Mouse (Mus musculus) testis, adult 2 months (tissue): ENCODE measurements at regions not wholly inside any gene's neighbourhood (a gene's known extent, or its start where the extent isn't known, plus 50 kb on each side); places are given as distances from the start of the nearest gene placed in this dataset.
"Not testable (repeated sequence)": the region's sequence is repeated elsewhere in the genome, so short reads cannot be mapped to it uniquely, and the experiment has no call there.

Source experiments
- H3K27ac ChIP-seq: fragments of 200-500 bp; 2 replicates; pipeline ENCODE4 v1.5.1; 2012; ENCODE audit warnings: low read depth, low read length; ENCODE audit not compliant: control insufficient read depth, insufficient read depth
- H3K27me3 ChIP-seq: fragments of 200-500 bp; 2 replicates; pipeline ENCODE4 v1.6.1; 2012; ENCODE audit warnings: mild to moderate bottlenecking, low read length, moderate library complexity; ENCODE audit not compliant: control insufficient read depth, insufficient read depth
- H3K36me3 ChIP-seq: fragments of 200-500 bp; 2 replicates; pipeline ENCODE4 v1.6.1; 2012; ENCODE audit warnings: mild to moderate bottlenecking, low read length; ENCODE audit not compliant: control insufficient read depth, insufficient read depth
- H3K4me1 ChIP-seq: fragments of 200-500 bp; 2 replicates; pipeline ENCODE4 v1.6.1; 2012; ENCODE audit warnings: low read length; ENCODE audit not compliant: control insufficient read depth, insufficient read depth
- H3K4me3 ChIP-seq: fragments of 200-500 bp; 2 replicates; pipeline ENCODE4 v1.5.1; 2012; ENCODE audit warnings: low read depth, mild to moderate bottlenecking, low read length, moderate library complexity, mixed read lengths; ENCODE audit not compliant: control insufficient read depth
- CTCF ChIP-seq: fragments of 200-500 bp; IDR thresholded peaks from 2 replicates; pipeline ENCODE4 v1.5.1; 2012; ENCODE audit warnings: low read depth, mild to moderate bottlenecking, inconsistent platforms, low read length, moderate library complexity; ENCODE audit not compliant: control insufficient read depth, insufficient read depth, insufficient replicate concordance
- POLR2A ChIP-seq: fragments of 200-500 bp; IDR thresholded peaks from 2 replicates; pipeline ENCODE4 v1.6.1; 2012; ENCODE audit warnings: low read depth, mild to moderate bottlenecking, inconsistent platforms, low read length, moderate library complexity; ENCODE audit not compliant: control insufficient read depth

DNA sequence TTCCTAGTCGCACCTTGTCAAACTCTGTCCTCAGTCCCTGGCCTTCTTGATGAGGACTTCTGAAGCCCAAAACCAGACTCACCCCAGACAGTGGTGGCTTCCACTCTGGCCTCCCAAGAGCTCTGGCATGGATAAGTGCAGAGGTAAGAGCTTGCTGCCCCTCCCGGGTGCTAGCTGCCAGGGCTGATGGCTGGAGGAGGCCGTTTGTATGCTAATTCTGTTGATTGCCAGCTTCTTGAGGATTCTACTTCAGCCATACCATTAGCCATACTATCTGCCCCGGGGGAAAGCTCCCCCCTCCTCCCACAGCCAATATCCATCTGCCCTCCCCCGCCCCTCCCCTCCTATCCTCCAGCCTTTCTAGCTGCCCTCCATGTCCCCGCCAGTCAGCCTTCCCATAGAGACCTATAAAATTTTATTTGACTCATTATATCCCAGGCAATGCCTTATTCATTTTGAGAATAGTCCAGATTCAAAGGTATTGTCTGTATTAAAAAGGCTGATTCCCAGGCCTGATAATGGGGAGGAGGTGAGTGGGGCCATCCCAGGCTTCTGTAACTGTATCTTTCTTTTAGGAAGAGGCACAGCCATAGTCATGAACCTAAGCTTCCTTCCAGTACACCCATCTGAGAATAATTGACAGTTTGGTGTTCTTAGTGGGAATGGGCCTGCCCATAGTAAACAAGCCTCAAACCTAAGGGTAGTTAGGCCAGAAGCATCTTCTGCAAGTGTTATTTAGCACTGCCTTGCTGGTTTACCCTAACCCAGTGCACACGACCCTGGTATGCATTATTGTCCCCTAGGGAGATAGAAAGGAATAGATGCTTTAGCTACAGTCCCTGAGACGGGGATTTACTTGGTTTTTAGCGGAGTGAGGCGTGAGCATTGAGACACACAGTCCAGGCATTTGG, 239.2 kb upstream of the 1700012A03Rik start:
- Histone ChIP-seq H3K27me3 (no peaks in the 10 kb centered on the region), H3K36me3 (no peaks in the 10 kb centered on the region), H3K27ac (no peak overlapping the region), H3K4me3 (no peak overlapping the region), H3K4me1 (no peaks in the 10 kb centered on the region)
- no peak for TF ChIP-seq CTCF
- TF ChIP-seq POLR2A = no peak

DNA sequence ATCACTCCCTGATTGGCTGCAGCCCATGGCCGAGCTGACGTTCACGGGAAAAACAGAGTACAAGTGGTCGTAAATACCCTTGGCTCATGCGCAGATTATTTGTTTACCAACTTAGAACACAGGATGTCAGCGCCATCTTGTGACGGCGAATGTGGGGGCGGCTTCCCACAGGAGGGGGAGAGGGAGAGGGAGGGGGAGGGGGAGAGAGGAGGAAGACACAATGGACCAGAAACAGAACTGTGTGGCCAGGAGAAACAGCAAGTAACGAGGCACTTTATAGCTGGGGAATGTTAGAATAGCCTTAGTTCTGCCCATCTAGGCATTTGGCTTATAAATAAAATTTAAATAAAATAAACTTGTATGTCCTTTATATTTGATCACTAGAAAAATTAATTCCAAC, 240.7 kb upstream of the Podxl start:
- H3K4me1 ChIP-seq, H3K36me3 ChIP-seq, H3K27ac ChIP-seq, H3K27me3 ChIP-seq, H3K4me3 ChIP-seq: not testable (repeated sequence)

DNA sequence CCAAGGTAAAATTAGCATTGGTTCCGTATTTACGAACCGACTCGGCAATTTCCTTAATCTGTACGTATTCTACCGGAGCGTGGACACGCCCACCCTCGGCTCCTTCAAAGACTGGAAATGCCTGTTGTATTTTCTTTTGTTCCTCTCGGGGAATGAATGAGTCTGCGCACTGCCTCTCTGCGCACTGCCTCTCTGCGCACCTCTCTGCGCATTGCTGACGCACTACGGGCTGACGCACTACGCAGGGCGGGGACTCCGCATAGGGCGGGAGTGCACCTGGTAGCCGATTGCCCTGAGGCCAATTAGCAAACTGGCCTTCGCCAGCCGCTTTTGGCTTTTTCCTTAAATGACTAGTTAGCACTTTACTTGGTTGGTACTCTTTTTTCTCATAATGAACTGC, 239.4 kb upstream of the Podxl start:
- H3K36me3 ChIP-seq, H3K27ac ChIP-seq, H3K4me3 ChIP-seq, H3K27me3 ChIP-seq, H3K4me1 ChIP-seq: not testable (repeated sequence)

DNA sequence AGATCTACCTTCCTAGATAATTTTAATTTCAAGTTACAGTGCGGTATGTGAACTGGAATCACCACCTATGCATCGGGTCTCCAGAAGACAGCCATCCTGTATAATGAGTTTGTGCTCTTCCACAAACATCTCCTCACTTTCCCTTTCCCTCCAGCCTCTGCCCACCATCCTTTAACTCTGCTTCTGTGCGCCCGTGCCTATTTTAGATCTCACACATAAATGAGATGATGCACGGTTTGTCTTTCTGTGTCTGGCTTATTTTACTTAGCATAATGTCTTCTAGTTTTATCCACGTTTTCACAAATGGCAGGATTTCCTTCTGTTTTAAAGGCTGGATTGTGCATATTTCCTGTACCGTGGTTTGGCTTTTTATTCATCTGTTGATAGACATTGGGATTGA, 227.8 kb upstream of the Podxl start:
- Histone ChIP-seq H3K36me3 (no peaks in the 10 kb centered on the region), H3K27ac (no peak overlapping the region), H3K4me3 (no peak overlapping the region), H3K4me1 (no peaks in the 10 kb centered on the region), H3K27me3 (no peaks in the 10 kb centered on the region)
- TF ChIP-seq POLR2A (no peak), CTCF (no peak)

DNA sequence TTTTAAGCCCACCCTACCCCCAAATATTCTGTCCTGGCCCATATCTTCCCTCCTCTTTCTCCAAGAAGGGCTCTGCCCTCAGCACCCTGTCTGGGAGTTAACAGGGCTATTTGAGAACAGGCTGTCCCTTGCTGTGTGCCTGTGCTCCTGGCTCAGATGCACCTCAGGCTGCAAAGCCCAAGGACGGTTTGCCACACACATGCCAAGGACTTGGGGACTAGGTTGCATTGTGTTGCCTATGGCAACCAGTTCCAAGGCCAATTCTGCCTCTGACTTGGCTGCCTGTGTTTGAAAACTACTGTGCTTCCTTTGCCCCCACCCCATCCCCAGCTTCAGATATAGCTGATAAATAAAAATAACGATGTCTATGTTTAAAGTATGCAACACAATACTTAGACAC, 227.1 kb upstream of the Podxl start:
- no peaks in the 10 kb centered on the region for H3K4me1 ChIP-seq
- H3K36me3 ChIP-seq = no peaks in the 10 kb centered on the region
- H3K27ac ChIP-seq = no peak overlapping the region
- no peaks in the 10 kb centered on the region for H3K27me3 ChIP-seq
- H3K4me3 ChIP-seq = no peak overlapping the region
- TF ChIP-seq POLR2A (no peak), CTCF (no peak)

DNA sequence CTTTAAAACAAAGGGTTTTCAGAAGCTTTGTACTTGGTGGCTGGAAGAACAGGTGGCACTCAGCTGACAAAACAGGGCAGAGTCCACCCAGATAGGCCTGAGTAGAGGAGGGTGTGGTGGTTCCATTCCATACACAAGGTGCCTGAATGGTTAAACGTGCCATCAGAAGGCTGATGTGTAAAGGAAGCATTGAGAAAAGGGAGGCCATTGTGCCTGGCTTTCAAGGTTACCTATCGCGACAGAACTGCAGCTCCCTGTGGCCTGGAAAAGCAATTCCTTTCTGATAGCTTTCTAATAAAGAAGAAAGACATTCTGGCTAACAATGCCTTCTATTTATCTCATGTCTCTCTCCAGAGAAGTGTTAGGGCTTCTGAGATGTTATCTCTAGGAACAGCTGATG, 213.1 kb upstream of the Podxl start:
- Histone ChIP-seq H3K4me1 (no peaks in the 10 kb centered on the region), H3K27ac (no peak overlapping the region), H3K27me3 (no peaks in the 10 kb centered on the region), H3K4me3 (no peak overlapping the region), H3K36me3 (no peaks in the 10 kb centered on the region)
- TF ChIP-seq CTCF = no peak
- TF ChIP-seq POLR2A = no peak

DNA sequence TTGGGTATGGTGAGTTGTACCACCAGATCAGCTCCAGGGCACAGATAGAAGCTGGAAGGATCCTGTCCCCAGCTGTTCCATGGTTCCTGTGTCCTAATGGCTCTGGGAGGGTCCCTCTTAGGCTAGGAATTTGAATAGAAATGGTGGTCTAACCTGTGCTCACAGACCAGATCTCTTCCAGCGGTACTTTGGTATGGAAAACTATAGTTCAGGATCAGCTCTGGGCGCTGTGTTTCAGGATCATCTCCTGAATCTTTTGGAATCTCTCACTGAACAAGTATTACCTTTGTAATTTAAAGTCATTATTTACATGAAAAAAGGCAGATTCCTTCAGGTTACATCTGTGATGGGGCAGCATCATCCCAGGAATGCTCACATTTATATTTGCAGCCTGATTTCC, 208.1 kb upstream of the Podxl start:
- Histone ChIP-seq H3K27ac (no peak overlapping the region), H3K27me3 (no peaks in the 10 kb centered on the region), H3K36me3 (no peaks in the 10 kb centered on the region), H3K4me1 (no peaks in the 10 kb centered on the region), H3K4me3 (no peak overlapping the region)
- TF ChIP-seq CTCF (no peak), POLR2A (no peak)

DNA sequence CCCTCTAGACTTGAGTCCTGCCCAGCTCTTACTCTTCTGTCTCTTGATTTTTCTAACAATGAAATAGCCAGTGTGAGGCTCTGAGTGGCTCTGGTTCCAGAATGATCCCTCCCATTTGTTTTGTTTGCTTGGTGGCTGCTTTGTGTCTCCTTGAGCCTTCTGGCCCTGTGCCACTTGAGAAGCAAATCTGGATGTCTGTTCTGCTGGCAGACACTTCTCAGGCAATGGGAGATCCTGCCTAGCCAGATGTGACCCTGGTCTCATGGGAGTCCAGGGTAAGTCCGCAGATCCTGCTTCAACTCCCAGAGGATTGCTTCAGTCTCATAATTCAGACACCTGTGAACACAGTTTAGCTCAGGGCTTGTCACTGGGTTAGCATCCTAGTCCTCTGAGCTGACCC, 181.8 kb upstream of the Podxl start:
- Histone ChIP-seq H3K4me1 (no peaks in the 10 kb centered on the region), H3K4me3 (no peak overlapping the region), H3K27me3 (no peaks in the 10 kb centered on the region), H3K27ac (no peak overlapping the region), H3K36me3 (no peaks in the 10 kb centered on the region)
- TF ChIP-seq CTCF (no peak), POLR2A (no peak)
